Mouse (Mus musculus) liver, embryonic 12.5 days (tissue): ENCODE measurements around the gene Msmp. TPM values are rescaled to one million over a fixed set of nuclear protein-coding genes. Genes with fewer than 3 reads are reported as not detected.
"Not testable (repeated sequence)": the region's sequence is repeated elsewhere in the genome, so short reads cannot be mapped to it uniquely, and the experiment has no call there.

Experiments used
- ATAC-seq: fragments of 200-750 bp; cut with Nextera tagmentation; 2 replicates; pipeline ENCODE4 v1.8.0; 2017; ENCODE audit warnings: moderate number of reproducible peaks, mild to moderate bottlenecking, moderate library complexity
- H3K27ac ChIP-seq: fragments of 300-500 bp; sonication (generic); 2 replicates; pipeline ENCODE4 v1.5.1; 2016; ENCODE audit warnings: mild to moderate bottlenecking
- H3K27me3 ChIP-seq: fragments of 300-500 bp; sonication (generic); replicated peaks from 2 replicates; pipeline ENCODE4 v1.6.1; 2016; ENCODE audit warnings: mild to moderate bottlenecking, moderate library complexity
- H3K36me3 ChIP-seq: fragments of 300-500 bp; sonication (generic); 2 replicates; pipeline ENCODE4 v1.6.1; 2016; ENCODE audit warnings: mild to moderate bottlenecking, moderate library complexity
- H3K4me1 ChIP-seq: fragments of 300-500 bp; sonication (generic); 2 replicates; pipeline ENCODE4 v1.6.1; 2016
- H3K4me2 ChIP-seq: fragments of 300-500 bp; sonication (generic); 2 replicates; pipeline ENCODE4 v1.6.1; 2016; ENCODE audit warnings: mild to moderate bottlenecking, moderate library complexity
- H3K4me3 ChIP-seq: fragments of 300-500 bp; sonication (generic); 2 replicates; pipeline ENCODE4 v1.5.1; 2016; ENCODE audit warnings: mild to moderate bottlenecking, moderate library complexity
- H3K9ac ChIP-seq: fragments of 300-500 bp; sonication (generic); 2 replicates; pipeline ENCODE4 v1.6.1; 2016; ENCODE audit warnings: mild to moderate bottlenecking, moderate library complexity
- H3K9me3 ChIP-seq: fragments of 300-500 bp; sonication (generic); replicated peaks from 2 replicates; pipeline ENCODE4 v1.6.1; 2016; ENCODE audit warnings: mild to moderate bottlenecking, moderate library complexity
- WGBS: fragments of 180-500 bp; shearing (Covaris S2); methylation state at CpG from one replicate; pipeline ENCODE4 v1.1.7; 2016; ENCODE audit not compliant: insufficient replicate concordance; 5-methylcytosine and 5-hydroxymethylcytosine counted together
- polyA plus RNA-seq: library from polyadenylated mRNA; unstranded; fragments of >200 nt; fragmentation: Nextera tagmentation; extraction: Ambion mirVana; gene quantifications from 2 replicates; pipeline ENCODE4 v1.2.1, GENCODE M21; 2016

Gene Msmp
- polyA plus RNA-seq, 1 experiment from 2014 or later = not detected

GRCm38 (mm10) chr4:43613060-43613730 lies 28.9 kb upstream of the Msmp start:
- peaks cover 26% of the 10 kb centered on the region for H3K4me1 ChIP-seq
- H3K9me3 ChIP-seq = no peaks in the 10 kb centered on the region
- no peaks in the 10 kb centered on the region for H3K27me3 ChIP-seq
- H3K27ac ChIP-seq = peak overlapping the region; percentile 80
- peak overlapping the region; percentile 52 for H3K4me2 ChIP-seq
- WGBS = 26% methylated on average over 3 of the region's 3 CpGs
- peak overlapping the region; percentile 30; the same call in 1 of the 2 replicates for H3K4me3 ChIP-seq
- peak; percentile 82 for ATAC-seq
- H3K9ac ChIP-seq = peak overlapping the region; percentile 54; the same call in 1 of the 2 replicates
- no peaks in the 10 kb centered on the region for H3K36me3 ChIP-seq

- Histone ChIP-seq H3K9ac (peak overlapping the region; percentile 54; the same call in 1 of the 2 replicates), H3K27me3 (no peaks in the 10 kb centered on the region), H3K4me2 (peak overlapping the region; percentile 52), H3K27ac (peak overlapping the region; percentile 80), H3K36me3 (no peaks in the 10 kb centered on the region), H3K4me3 (peak overlapping the region; percentile 30; the same call in 1 of the 2 replicates), H3K4me1 (peaks cover 26% of the 10 kb centered on the region), H3K9me3 (no peaks in the 10 kb centered on the region)
- peak; percentile 87 for ATAC-seq
- 15% methylated on average over 10 of the region's 10 CpGs for WGBS
These were observed 28.2 kb upstream of the Msmp start for GRCm38 (mm10) chr4:43612534-43612933.

GRCm38 (mm10) chr4:43604751-43605685 lies 20.7 kb upstream of the Msmp start:
- 29% methylated on average over 9 of the region's 9 CpGs for WGBS
- H3K4me3 ChIP-seq = peak overlapping the region; percentile 19
- no peaks in the 10 kb centered on the region for H3K9me3 ChIP-seq
- H3K27ac ChIP-seq = peak overlapping the region; percentile 91
- H3K9ac ChIP-seq = peak overlapping the region; percentile 59; the same call in 1 of the 2 replicates
- no peaks in the 10 kb centered on the region for H3K36me3 ChIP-seq
- peak overlapping the region; percentile 59 for H3K4me2 ChIP-seq
- peak; percentile 96 for ATAC-seq
- H3K4me1 ChIP-seq = peaks cover 65% of the 10 kb centered on the region
- H3K27me3 ChIP-seq = no peaks in the 10 kb centered on the region

GRCm38 (mm10) chr4:43604099-43604498 lies 19.8 kb upstream of the Msmp start:
- no peak overlapping the region for H3K4me2 ChIP-seq
- H3K27ac ChIP-seq = peak overlapping the region; percentile 91
- peaks cover 75% of the 10 kb centered on the region for H3K4me1 ChIP-seq
- H3K36me3 ChIP-seq = no peaks in the 10 kb centered on the region
- H3K27me3 ChIP-seq = no peaks in the 10 kb centered on the region
- no peak overlapping the region for H3K4me3 ChIP-seq
- ATAC-seq = no peak
- H3K9me3 ChIP-seq = no peaks in the 10 kb centered on the region
- no peak overlapping the region for H3K9ac ChIP-seq
- 57% methylated on average over 3 of the region's 3 CpGs for WGBS

- H3K4me2 ChIP-seq = peak overlapping the region; percentile 47
- peaks cover 84% of the 10 kb centered on the region for H3K4me1 ChIP-seq
- no peaks in the 10 kb centered on the region for H3K27me3 ChIP-seq
- H3K9ac ChIP-seq = peak overlapping the region; percentile 54
- ATAC-seq = no peak
- 52% methylated on average over 9 of the region's 9 CpGs for WGBS
- no peaks in the 10 kb centered on the region for H3K9me3 ChIP-seq
- H3K36me3 ChIP-seq = no peaks in the 10 kb centered on the region
- H3K27ac ChIP-seq = peak overlapping the region; percentile 95
- 0 out of 2 replicates have a peak overlapping the region, but pooled peaks have one; percentile 1 for H3K4me3 ChIP-seq
These were observed 16.1 kb upstream of the Msmp start for GRCm38 (mm10) chr4:43600195-43600934.

GRCm38 (mm10) chr4:43598650-43599380 lies 14.5 kb upstream of the Msmp start:
- H3K27me3 ChIP-seq = no peaks in the 10 kb centered on the region
- peak overlapping the region; percentile 50 for H3K9ac ChIP-seq
- ATAC-seq = peak; percentile 70
- H3K9me3 ChIP-seq = no peaks in the 10 kb centered on the region
- H3K4me1 ChIP-seq = peaks cover 68% of the 10 kb centered on the region
- H3K36me3 ChIP-seq = no peaks in the 10 kb centered on the region
- WGBS = 54% methylated on average over 7 of the region's 7 CpGs
- peak overlapping the region; percentile 95 for H3K27ac ChIP-seq
- H3K4me2 ChIP-seq = peak overlapping the region; percentile 48
- H3K4me3 ChIP-seq = no peak overlapping the region

- WGBS = 29% methylated on average over 4 of the region's 4 CpGs
- peak; percentile 96 for ATAC-seq
- Histone ChIP-seq H3K27me3 (no peaks in the 10 kb centered on the region), H3K4me1 (peaks cover 63% of the 10 kb centered on the region), H3K27ac (peak overlapping the region; percentile 95), H3K9me3 (no peaks in the 10 kb centered on the region), H3K4me3 (no peak overlapping the region), H3K36me3 (no peaks in the 10 kb centered on the region), H3K9ac (no peak overlapping the region), H3K4me2 (peak overlapping the region; percentile 48)
These were observed 13.9 kb upstream of the Msmp start for GRCm38 (mm10) chr4:43598200-43598599.

GRCm38 (mm10) chr4:43596597-43596996 lies 12.3 kb upstream of the Msmp start:
- H3K27ac ChIP-seq = peak overlapping the region; percentile 48; the same call in 1 of the 2 replicates
- H3K4me1 ChIP-seq = peaks cover 59% of the 10 kb centered on the region
- not testable (repeated sequence) for H3K36me3 ChIP-seq, H3K9ac ChIP-seq, H3K27me3 ChIP-seq, H3K4me3 ChIP-seq, H3K9me3 ChIP-seq, H3K4me2 ChIP-seq, ATAC-seq
- 86% methylated on average over 2 of the region's 2 CpGs for WGBS

GRCm38 (mm10) chr4:43593453-43593852 lies 9.2 kb upstream of the Msmp start:
- Histone ChIP-seq H3K4me1 (peaks cover 55% of the 10 kb centered on the region), H3K27me3 (no peaks in the 10 kb centered on the region), H3K4me2 (no peak overlapping the region), H3K27ac (no peak overlapping the region), H3K9me3 (no peaks in the 10 kb centered on the region), H3K36me3 (no peaks in the 10 kb centered on the region), H3K9ac (no peak overlapping the region), H3K4me3 (no peak overlapping the region)
- ATAC-seq = no peak
- 54% methylated on average over 3 of the region's 3 CpGs for WGBS

GRCm38 (mm10) chr4:43591961-43592360 lies 7.7 kb upstream of the Msmp start:
- H3K27me3 ChIP-seq = 0 out of 2 replicates have a peak, but pooled peaks cover 3% of the 10 kb centered on the region

GRCm38 (mm10) chr4:43591543-43591942 lies 7.2 kb upstream of the Msmp start:
- 44% methylated on average over 5 of the region's 5 CpGs for WGBS
- no peak overlapping the region for H3K27ac ChIP-seq
- no peak overlapping the region for H3K4me2 ChIP-seq
- 0 out of 2 replicates have a peak, but pooled peaks cover 3% of the 10 kb centered on the region for H3K27me3 ChIP-seq
- no peak overlapping the region for H3K4me3 ChIP-seq
- ATAC-seq = no peak
- no peaks in the 10 kb centered on the region for H3K36me3 ChIP-seq
- H3K9me3 ChIP-seq = no peaks in the 10 kb centered on the region
- H3K4me1 ChIP-seq = peaks cover 48% of the 10 kb centered on the region
- no peak overlapping the region for H3K9ac ChIP-seq

More at GRCm38 (mm10) chr4:43591961-43592360, 7.7 kb upstream of the Msmp start:
- Histone ChIP-seq H3K4me3 (no peak overlapping the region), H3K27ac (peak overlapping the region; percentile 11; the same call in 1 of the 2 replicates), H3K9ac (no peak overlapping the region), H3K4me2 (no peak overlapping the region), H3K36me3 (no peaks in the 10 kb centered on the region), H3K4me1 (peaks cover 51% of the 10 kb centered on the region), H3K9me3 (no peaks in the 10 kb centered on the region)
- WGBS = 62% methylated on average over 3 of the region's 3 CpGs
- no peak for ATAC-seq
